Mouse (Mus musculus) ES-Bruce4 (cell line): ENCODE results near the gene Dnajc8. TPM values are rescaled to one million over a fixed set of nuclear protein-coding genes. Genes with fewer than 3 reads are reported as not detected.

Experiments
- H3K27ac ChIP-seq: 2 replicates; pipeline ENCODE4 v1.5.1; 2012; ENCODE audit warnings: low read length, inconsistent platforms; ENCODE audit not compliant: insufficient read depth
- H3K27me3 ChIP-seq: 2 replicates; pipeline ENCODE4 v1.6.1; 2012; ENCODE audit warnings: mild to moderate bottlenecking, low read length, inconsistent platforms; ENCODE audit not compliant: control insufficient read depth, poor library complexity, insufficient read depth, severe bottlenecking
- H3K36me3 ChIP-seq: 2 replicates; pipeline ENCODE4 v1.6.1; 2012; ENCODE audit warnings: inconsistent platforms, mild to moderate bottlenecking, low read length, moderate library complexity; ENCODE audit not compliant: control insufficient read depth, poor library complexity, insufficient read depth, severe bottlenecking
- H3K4me1 ChIP-seq: one replicate; pipeline ENCODE4 v1.8.1; 2011; ENCODE audit warnings: low read length; ENCODE audit not compliant: control insufficient read depth, insufficient read depth
- H3K4me3 ChIP-seq: 2 replicates; pipeline ENCODE4 v1.5.1; 2011; ENCODE audit warnings: low read depth, mild to moderate bottlenecking, low read length
- H3K9ac ChIP-seq: 2 replicates; pipeline ENCODE4 v1.6.1; 2012; ENCODE audit warnings: low read depth, mild to moderate bottlenecking, inconsistent platforms; ENCODE audit not compliant: poor library complexity, severe bottlenecking
- H3K9me3 ChIP-seq: replicated peaks from 2 replicates; pipeline ENCODE4 v1.6.1; 2012; ENCODE audit warnings: mild to moderate bottlenecking, low read length, inconsistent platforms; ENCODE audit not compliant: control insufficient read depth, poor library complexity, insufficient read depth, severe bottlenecking
- CTCF ChIP-seq: IDR thresholded peaks from one replicate; pipeline ENCODE4 v1.8.1; 2011; ENCODE audit warnings: low read depth, low read length
- EP300 ChIP-seq: IDR thresholded peaks from 2 replicates; pipeline ENCODE4 v1.6.1; 2011; ENCODE audit warnings: low read depth, low read length; ENCODE audit not compliant: insufficient read depth
- POLR2A ChIP-seq: IDR thresholded peaks from one replicate; pipeline ENCODE4 v1.8.1; 2011; ENCODE audit warnings: low read length; ENCODE audit not compliant: insufficient read depth
- polyA plus RNA-seq: library from polyadenylated mRNA; stranded (reverse); fragments of >200 nt; gene quantifications from 2 replicates; pipeline ENCODE4 v1.2.4, GENCODE M21; 2011; ENCODE audit warnings: low read depth; ENCODE audit not compliant: missing spikeins, insufficient read depth, insufficient read length

Dnajc8 gene
- polyA plus RNA-seq, 1 experiment: 348 TPM

DNA sequence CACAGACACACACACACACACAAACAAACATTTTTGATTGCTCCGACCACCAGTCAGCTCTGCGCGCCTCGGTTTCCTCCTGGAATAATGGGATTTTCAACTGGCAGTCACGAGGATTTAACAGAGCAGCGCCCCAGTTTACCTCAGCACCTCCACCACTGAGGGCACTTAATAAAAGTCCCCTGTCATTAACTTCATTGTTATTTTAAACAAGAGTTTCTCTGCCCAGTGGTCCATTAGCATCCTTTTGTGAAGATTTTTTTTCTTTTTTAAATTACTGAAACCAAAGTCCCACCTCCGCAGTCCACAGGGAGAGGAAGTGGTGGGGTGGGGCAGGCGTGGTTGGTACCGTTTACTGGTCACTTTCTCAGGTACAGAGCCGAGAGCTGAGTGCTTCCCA lies 29.6 kb upstream of the Dnajc8 start:
- Histone ChIP-seq H3K27me3 (no peaks in the 10 kb centered on the region), H3K9ac (peak overlapping the region; percentile 4; the same call in 1 of the 2 replicates), H3K36me3 (peaks cover 16% of the 10 kb centered on the region), H3K27ac (peak overlapping the region; percentile 81), H3K4me1 (peaks cover 6% of the 10 kb centered on the region), H3K9me3 (no peaks in the 10 kb centered on the region), H3K4me3 (peak overlapping the region; percentile 51)
- TF ChIP-seq EP300 (peak; percentile 70), POLR2A (no peak)

DNA sequence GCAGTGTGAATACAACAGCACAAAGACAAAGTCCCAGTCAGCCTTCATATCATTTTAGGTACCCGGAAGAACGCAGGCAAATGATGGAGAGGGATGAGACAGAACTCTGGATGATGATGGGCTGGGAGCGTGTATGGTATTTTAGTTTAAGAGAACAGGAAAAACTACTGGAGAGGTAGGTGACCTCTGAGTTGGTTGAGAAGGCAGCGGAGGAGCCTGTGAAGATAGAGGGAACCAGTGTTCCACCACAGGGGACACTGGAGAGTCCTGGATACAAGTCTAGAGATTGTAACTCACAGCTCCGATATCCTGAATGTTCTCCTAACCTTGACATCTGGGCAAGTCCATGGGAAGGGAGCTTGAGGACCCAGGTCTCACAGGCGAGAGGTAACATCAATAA lies 29.1 kb upstream of the Dnajc8 start:
- no peaks in the 10 kb centered on the region for H3K9me3 ChIP-seq

DNA sequence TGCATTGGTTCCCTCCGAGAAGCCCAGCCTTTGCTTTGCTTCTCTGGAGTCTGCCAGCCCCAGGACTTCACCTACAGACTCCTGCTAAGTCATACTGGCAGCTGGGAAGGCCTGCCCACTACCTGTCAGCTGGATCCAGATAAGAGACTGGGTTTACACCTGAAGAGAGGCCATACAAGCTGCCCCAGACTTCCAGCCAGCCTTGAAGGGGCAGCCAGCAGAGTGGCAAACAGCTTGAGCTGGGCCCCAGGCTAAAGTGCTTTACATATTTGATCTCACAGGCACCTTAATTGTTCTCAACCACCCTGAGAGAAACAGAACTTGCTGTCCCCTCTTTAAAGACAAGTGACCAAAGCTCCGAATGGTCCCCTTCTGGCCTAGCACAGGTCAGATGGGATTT lies 28.1 kb upstream of the Dnajc8 start:
- peak overlapping the region; percentile 97 for H3K9ac ChIP-seq
- TF ChIP-seq EP300 (no peak), POLR2A (no peak), CTCF (no peak)

More for the DNA sequence above, 29.1 kb upstream of the Dnajc8 start:
- TF ChIP-seq CTCF: no peak
- TF ChIP-seq EP300: no peak
- TF ChIP-seq POLR2A: no peak
- peak overlapping the region; percentile 77 for H3K27ac ChIP-seq
- H3K4me3 ChIP-seq: peak overlapping the region; percentile 51
- peaks cover 6% of the 10 kb centered on the region for H3K4me1 ChIP-seq
- H3K9ac ChIP-seq: peak overlapping the region; percentile 4
- H3K27me3 ChIP-seq: no peaks in the 10 kb centered on the region
- peaks cover 12% of the 10 kb centered on the region for H3K36me3 ChIP-seq

DNA sequence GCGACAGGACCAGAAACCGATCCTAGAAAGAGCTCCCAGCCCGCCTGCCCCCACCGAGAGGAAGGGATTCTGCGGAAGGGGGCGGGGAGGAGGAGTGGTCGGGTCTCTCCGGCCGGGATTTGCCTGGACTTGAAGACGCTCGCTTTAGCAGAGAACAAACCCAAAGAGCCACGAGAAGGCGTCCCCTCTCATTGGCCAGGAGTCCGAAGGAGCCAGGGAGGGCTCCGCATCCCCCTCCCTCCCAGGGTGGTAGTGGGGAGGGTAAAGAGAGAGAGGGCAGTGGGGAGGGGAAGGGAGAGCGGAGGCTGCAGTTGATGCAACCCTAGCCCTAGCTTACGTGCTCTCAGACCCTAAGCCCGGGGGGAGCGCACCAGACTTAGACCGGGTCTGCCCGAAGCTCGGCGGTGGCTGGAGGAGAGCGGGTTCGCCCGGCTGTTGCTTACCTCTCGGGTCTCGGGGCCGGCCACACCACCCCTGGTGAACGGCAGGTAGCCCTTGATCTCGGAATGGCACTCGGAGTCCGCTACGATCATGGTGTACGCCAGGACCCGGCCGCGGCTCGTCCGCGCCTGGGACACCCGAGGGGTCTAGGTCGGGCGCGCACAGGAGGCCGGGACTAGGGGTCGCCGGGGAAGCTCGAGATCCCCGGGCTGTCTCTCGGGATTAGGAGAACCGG lies 25.6 kb upstream of the Dnajc8 start:
- Histone ChIP-seq H3K27me3 (no peaks in the 10 kb centered on the region), H3K27ac (peak overlapping the region; percentile 62), H3K36me3 (peaks cover 4% of the 10 kb centered on the region; the same call in 1 of the 2 replicates), H3K9ac (peak overlapping the region; percentile 97), H3K4me3 (peak overlapping the region; percentile 92), H3K4me1 (peaks cover 3% of the 10 kb centered on the region), H3K9me3 (no peaks in the 10 kb centered on the region)
- TF ChIP-seq POLR2A (peak; percentile 92), CTCF (no peak), EP300 (0 out of 2 replicates have a peak, but pooled peaks have one; percentile 51)

More for the DNA sequence above, 28.1 kb upstream of the Dnajc8 start:
- Histone ChIP-seq H3K4me3 (peak overlapping the region; percentile 55), H3K36me3 (peaks cover 7% of the 10 kb centered on the region; the same call in 1 of the 2 replicates), H3K9me3 (no peaks in the 10 kb centered on the region), H3K27ac (peak overlapping the region; percentile 77), H3K27me3 (no peaks in the 10 kb centered on the region), H3K4me1 (peaks cover 6% of the 10 kb centered on the region)

DNA sequence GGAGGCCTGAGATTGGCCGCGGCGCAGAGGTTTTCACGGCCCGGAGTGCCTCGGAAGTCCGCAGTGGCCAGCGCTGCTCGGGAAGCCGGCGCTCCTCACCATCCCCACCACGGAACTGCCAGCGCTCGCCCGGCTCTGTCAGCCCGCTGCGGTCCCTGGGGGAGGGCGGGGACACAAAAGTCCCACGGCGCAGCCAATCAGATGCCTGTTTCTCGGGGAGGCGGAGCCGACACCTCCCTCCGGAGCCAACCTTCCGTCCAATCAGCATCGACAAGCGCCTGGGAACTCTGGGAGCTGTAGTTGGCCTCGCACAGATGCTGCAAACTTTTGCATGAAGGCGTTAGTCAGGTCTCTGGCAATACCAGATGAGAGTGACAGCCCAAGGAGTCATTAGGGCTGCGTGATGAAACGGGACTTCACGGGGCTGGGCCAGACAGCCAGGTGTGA lies 25.0 kb upstream of the Dnajc8 start, which contains the start of gene Sesn2:
Gene Sesn2, minus strand, starts transcription at position 150 of the 447 bp plus-strand sequence.
- peaks cover 4% of the 10 kb centered on the region; the same call in 1 of the 2 replicates for H3K36me3 ChIP-seq
- no peaks in the 10 kb centered on the region for H3K9me3 ChIP-seq
- H3K4me1 ChIP-seq: no peaks in the 10 kb centered on the region
- no peak for TF ChIP-seq CTCF
- TF ChIP-seq POLR2A: peak; percentile 81
- H3K27ac ChIP-seq: peak within 1 kb of the TSS; percentile 62
- H3K4me3 ChIP-seq: peak within 1 kb of the TSS; percentile 92
- H3K27me3 ChIP-seq: no peaks in the 10 kb centered on the region
- peak within 1 kb of the TSS; percentile 97 for H3K9ac ChIP-seq

DNA sequence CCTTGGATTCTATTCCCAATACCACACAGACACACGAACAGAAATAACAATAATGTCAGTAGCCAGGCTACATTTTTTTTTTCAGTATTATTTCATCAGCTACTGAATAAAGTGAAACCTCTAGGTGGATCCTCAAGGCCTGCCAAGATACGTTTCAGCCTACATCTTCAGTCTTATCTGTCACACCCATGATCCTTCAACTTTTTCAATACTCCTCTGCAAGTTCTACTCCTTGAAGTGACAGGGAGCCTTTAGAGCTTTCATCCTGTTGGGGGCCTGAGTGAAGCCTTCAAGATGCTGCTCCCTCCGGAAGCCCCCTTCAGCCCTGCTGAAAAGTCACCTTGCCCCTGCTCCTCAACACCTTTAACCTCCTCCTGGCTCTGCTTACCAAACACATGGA lies 23.3 kb upstream of the Dnajc8 start:
- Histone ChIP-seq H3K9me3 (no peaks in the 10 kb centered on the region), H3K9ac (no peak overlapping the region), H3K27me3 (no peaks in the 10 kb centered on the region), H3K36me3 (peaks cover 4% of the 10 kb centered on the region; the same call in 1 of the 2 replicates), H3K27ac (no peak overlapping the region), H3K4me3 (no peak overlapping the region), H3K4me1 (no peaks in the 10 kb centered on the region)
- TF ChIP-seq POLR2A: no peak
- TF ChIP-seq EP300: no peak
- no peak for TF ChIP-seq CTCF
